Comparison of ENCODE assay signal across 28 mouse cellular contexts in genomic region chr2:157060037-157060436, GRCm38 (mm10). TPM values are rescaled to one million over a fixed set of nuclear protein-coding genes. Genes with fewer than 3 reads are reported as not detected.
DNase-seq lines count a peak whose midpoint lies in the region; ATAC-seq and TF ChIP-seq lines count a peak whose summit lies in the region.
"Had no signal": no experiment of that assay in that cellular context is flagged by ENCODE, and none has a peak within 500 bp of the region (broad histone marks: within the 10 kb centered on the region; RNA-seq: fewer than 3 reads in every experiment).

No protein-coding gene starts in this region.

- WGBS in forebrain, embryonic 10.5 days = 94% methylated on average over 14 of the region's 14 CpGs
- 91% methylated on average over 14 of the region's 14 CpGs for WGBS in forebrain, embryonic 11.5 days

- peaks cover 59% of the 10 kb centered on the region for H3K4me1 ChIP-seq in forebrain, embryonic 10.5 days
- H3K4me1 ChIP-seq in forebrain, embryonic 11.5 days (replicated peaks; ENCODE audit: control insufficient read depth, insufficient read depth, low read length) = peaks cover 13% of the 10 kb centered on the region

- ATAC-seq in forebrain, embryonic 11.5 days (replicated peaks; ENCODE audit: low FRiP score) = no peak
- ATAC-seq: forebrain, embryonic 14.5 days had no signal

- no peak overlapping the region for H3K4me3 ChIP-seq in forebrain, embryonic 10.5 days
- H3K4me3 ChIP-seq in forebrain, embryonic 11.5 days (ENCODE audit: low read depth, low read length) = no peak overlapping the region
- no peak overlapping the region for H3K4me3 ChIP-seq in layer of hippocampus, adult 2 months
- H3K4me3 ChIP-seq: hindbrain, embryonic 12.5 days; liver, embryonic 13.5 days; midbrain, embryonic 12.5 days had no signal

- no peak overlapping the region for H3K4me2 ChIP-seq in forebrain, embryonic 11.5 days (ENCODE audit: low read depth, low read length, severe bottlenecking)
- H3K4me2 ChIP-seq: heart, embryonic 11.5 days; hindbrain, embryonic 12.5 days; liver, embryonic 13.5 days; midbrain, embryonic 12.5 days had no signal

- H3K9ac ChIP-seq in forebrain, embryonic 11.5 days (ENCODE audit: low read length) = no peak overlapping the region
- H3K9ac ChIP-seq: liver, embryonic 13.5 days had no signal

- peaks cover 75% of the 10 kb centered on the region for H3K36me3 ChIP-seq in forebrain, embryonic 10.5 days (replicated peaks)
- no peaks in the 10 kb centered on the region; the same call in 1 of the 2 replicates for H3K36me3 ChIP-seq in forebrain, embryonic 11.5 days (ENCODE audit: control insufficient read depth, insufficient read depth, low read length)

- no peak for DNase-seq in forebrain, embryonic 10.5 days (ENCODE audit: extremely low spot score, low spot score)
- no peak for DNase-seq in forebrain, embryonic 11.5 days (ENCODE audit: low spot score)
- DNase-seq in layer of hippocampus, adult 2 months (ENCODE audit: low spot score in 2 of 2) = no peak
- DNase-seq in layer of hippocampus, postnatal 14 days (ENCODE audit: low spot score in 2 of 2) = no peak
- peak; percentile 58 for DNase-seq in brain, adult 2 months (ENCODE audit: low read depth, low spot score)
- DNase-seq in cerebellum, postnatal 25 days = peak; percentile 67 to 68
- no peak for DNase-seq in thymus, postnatal 4 days
- DNase-seq: adrenal gland, postnatal 25 days; heart, postnatal 14 days; kidney, adult 11 months; liver, embryonic 13.5 days; lung, adult 2 months; lung, postnatal 14 days had no signal

- H3K27me3 ChIP-seq in forebrain, embryonic 10.5 days (ENCODE audit: poor library complexity, severe bottlenecking) = no peaks in the 10 kb centered on the region
- H3K27me3 ChIP-seq in forebrain, embryonic 11.5 days (ENCODE audit: control insufficient read depth, insufficient read depth, low read length) = no peaks in the 10 kb centered on the region
- H3K27me3 ChIP-seq: hindbrain, embryonic 12.5 days; liver, embryonic 13.5 days; midbrain, embryonic 12.5 days had no signal

- H3K27ac ChIP-seq in forebrain, embryonic 10.5 days = 0 out of 2 replicates have a peak overlapping the region, but pooled peaks have one; percentile 91
- no peak overlapping the region for H3K27ac ChIP-seq in forebrain, embryonic 11.5 days (ENCODE audit: low read depth, low read length)
- peak overlapping the region; percentile 94 for H3K27ac ChIP-seq in layer of hippocampus, adult 2 months
- H3K27ac ChIP-seq: liver, embryonic 13.5 days had no signal

- TF ChIP-seq CTCF in layer of hippocampus, adult 2 months (conservative IDR thresholded peaks at IDR 0.05) = no peak

- no peaks in the 10 kb centered on the region for H3K9me3 ChIP-seq in forebrain, embryonic 10.5 days
- H3K9me3 ChIP-seq in forebrain, embryonic 11.5 days (ENCODE audit: control insufficient read depth, low read length) = no peaks in the 10 kb centered on the region
- H3K9me3 ChIP-seq: hindbrain, embryonic 12.5 days; liver, embryonic 13.5 days; midbrain, embryonic 12.5 days had no signal

RNA-seq across cellular contexts. Expression of gene Soga1, which starts 19.0 kb away (rescaled TPM):
- 3.5 and 4.0 TPM in 2 replicates for polyA plus RNA-seq in forebrain, embryonic 10.5 days (2016; fragmentation: Nextera tagmentation; extraction: Ambion mirVana)
- polyA plus RNA-seq in forebrain, embryonic 11.5 days (2014; fragmentation: Nextera tagmentation; extraction: Ambion mirVana) = 8.1 and 8.2 TPM in 2 replicates
- total RNA-seq in layer of hippocampus, adult 2 months (2021) = 10 to 100 TPM; 31.4 to 36.3 TPM
- total RNA-seq in layer of hippocampus, postnatal 14 days (2021) = 10 to 100 TPM; 63.0 to 66.5 TPM

RNA-seq across cellular contexts. Expression of gene Tldc2, which starts 26.8 kb away (rescaled TPM):
- not detected in 2 replicates for polyA plus RNA-seq in forebrain, embryonic 10.5 days (2016; fragmentation: Nextera tagmentation; extraction: Ambion mirVana)
- polyA plus RNA-seq in forebrain, embryonic 11.5 days (2014; fragmentation: Nextera tagmentation; extraction: Ambion mirVana) = not detected in 2 replicates
- total RNA-seq in layer of hippocampus, adult 2 months (2021) = not detected
- not detected for total RNA-seq in layer of hippocampus, postnatal 14 days (2021)
- total RNA-seq: adrenal gland, postnatal 25 days; common myeloid progenitor, adult 5-6 weeks; gastrocnemius, adult 8-10 months; heart, postnatal 14 days; layer of hippocampus, postnatal 25 days; left cerebral cortex, postnatal 14 days; megakaryocyte progenitor cell, adult 5-6 weeks; neutrophil, adult 5-6 weeks had no signal
- polyA plus RNA-seq: C2C12; forebrain, embryonic 14.5 days; gonadal fat pad, adult 2 months; hindbrain, embryonic 12.5 days; limb, embryonic 14.5 days; liver, embryonic 13.5 days; lung, adult 2 months; midbrain, embryonic 12.5 days; stomach, embryonic 16.5 days; thymus, postnatal 0 days had no signal

RNA-seq across cellular contexts. Expression of gene Dsn1, which starts 53.1 kb away (rescaled TPM):
- 58.0 and 59.1 TPM in 2 replicates for polyA plus RNA-seq in forebrain, embryonic 10.5 days (2016; fragmentation: Nextera tagmentation; extraction: Ambion mirVana)
- 59.1 and 64.4 TPM in 2 replicates for polyA plus RNA-seq in forebrain, embryonic 11.5 days (2014; fragmentation: Nextera tagmentation; extraction: Ambion mirVana)
- 1 to 10 TPM; 2.8 to 3.7 TPM for total RNA-seq in layer of hippocampus, adult 2 months (2021)
- total RNA-seq in layer of hippocampus, postnatal 14 days (2021) = 1 to 10 TPM; 4.0 to 5.4 TPM

Comparison
In these comparisons a context has a peak if more than half of its experiments do, and no peak if none do; other contexts are left out.
1. DNase-seq: peak in brain, adult 2 months (single experiment) and cerebellum, postnatal 25 days (2 of 2); none in forebrain, embryonic 10.5 days (single experiment), forebrain, embryonic 11.5 days (single experiment), layer of hippocampus, adult 2 months (0 of 2), layer of hippocampus, postnatal 14 days (0 of 2) and thymus, postnatal 4 days (single experiment).